Mouse (Mus musculus) kidney, adult 18-20 months (tissue): ENCODE data around the gene Foxk2.
"Not testable (repeated sequence)": the region's sequence is repeated elsewhere in the genome, so short reads cannot be mapped to it uniquely, and the experiment has no call there.

Experiments used
- DNase-seq: peaks from one replicate; pipeline ENCODE4 v3.0.0; 2021

Gene Foxk2

GRCm38 (mm10) chr11:121282911-121283310 lies 23.1 kb downstream of the Foxk2 start:
- DNase-seq: no peak

- no peak for DNase-seq
Observed at GRCm38 (mm10) chr11:121289859-121290258, 30.1 kb downstream of the Foxk2 start.

- no peak for DNase-seq
Observed at GRCm38 (mm10) chr11:121294771-121295170, 35.0 kb downstream of the Foxk2 start.

- no peak for DNase-seq
Observed at GRCm38 (mm10) chr11:121298493-121298892, 38.7 kb downstream of the Foxk2 start.

GRCm38 (mm10) chr11:121300265-121300664 lies 40.5 kb downstream of the Foxk2 start:
- DNase-seq: peak; percentile 49

- no peak for DNase-seq
Observed at GRCm38 (mm10) chr11:121305371-121305770, 45.6 kb downstream of the Foxk2 start.

- no peak for DNase-seq
Observed at GRCm38 (mm10) chr11:121306608-121307007, 46.8 kb downstream of the Foxk2 start.

GRCm38 (mm10) chr11:121307712-121308111 lies 47.9 kb downstream of the Foxk2 start:
- DNase-seq: not testable (repeated sequence)

- DNase-seq: peak; percentile 52
Observed at GRCm38 (mm10) chr11:121326034-121326433, 66.2 kb downstream of the Foxk2 start.

- no peak for DNase-seq
Observed at GRCm38 (mm10) chr11:121326681-121327080, 66.9 kb downstream of the Foxk2 start.

GRCm38 (mm10) chr11:121328206-121328605 lies 68.4 kb downstream of the Foxk2 start:
- DNase-seq: no peak

- DNase-seq: no peak
Observed at GRCm38 (mm10) chr11:121328619-121329018, 68.8 kb downstream of the Foxk2 start.

- no peak for DNase-seq
Observed at GRCm38 (mm10) chr11:121331641-121332040, 71.9 kb downstream of the Foxk2 start.

- DNase-seq: no peak
Observed at GRCm38 (mm10) chr11:121339647-121340046, 79.9 kb downstream of the Foxk2 start.

GRCm38 (mm10) chr11:121340287-121340686 lies 80.5 kb downstream of the Foxk2 start:
- no peak for DNase-seq

- not testable (repeated sequence) for DNase-seq
Observed at GRCm38 (mm10) chr11:121342423-121342822, 82.6 kb downstream of the Foxk2 start.

- no peak for DNase-seq
Observed at GRCm38 (mm10) chr11:121347036-121347435, 87.2 kb downstream of the Foxk2 start.

- no peak for DNase-seq
Observed at GRCm38 (mm10) chr11:121348166-121348565, 88.4 kb downstream of the Foxk2 start.

GRCm38 (mm10) chr11:121348727-121349126 lies 88.9 kb downstream of the Foxk2 start:
- DNase-seq: not testable (repeated sequence)

- peak; percentile 28 for DNase-seq
Observed at GRCm38 (mm10) chr11:121353326-121354090, 93.7 kb downstream of the Foxk2 start.

GRCm38 (mm10) chr11:121354091-121354707 lies 94.4 kb downstream of the Foxk2 start, which contains the start of gene Wdr45b:
Gene Wdr45b, minus strand, starts transcription at chr11:121354445.
- peak; percentile 97 for DNase-seq
